Mouse (Mus musculus) heart, adult 2 months (tissue): ENCODE data around the gene Dnah9. TPM values are rescaled to one million over a fixed set of nuclear protein-coding genes. Genes with fewer than 3 reads are reported as not detected.

ENCODE experiments used
- DNase-seq, 2 experiments: peaks; one replicate each; pipeline ENCODE4 v3.0.0; 2021
- H3K27ac ChIP-seq: fragments of 200-600 bp; 2 replicates; pipeline ENCODE4 v1.8.1; 2022
- H3K27me3 ChIP-seq: fragments of 200-500 bp; 2 replicates; pipeline ENCODE4 v1.6.1; 2012; ENCODE audit warnings: mild to moderate bottlenecking, low read length, inconsistent platforms, mixed read lengths; ENCODE audit not compliant: control insufficient read depth, insufficient read depth
- H3K36me3 ChIP-seq: fragments of 200-500 bp; 2 replicates; pipeline ENCODE4 v1.6.1; 2012; ENCODE audit warnings: low read length, inconsistent platforms; ENCODE audit not compliant: control insufficient read depth, insufficient read depth
- H3K4me1 ChIP-seq: fragments of 200-500 bp; 2 replicates; pipeline ENCODE4 v1.6.1; 2011; ENCODE audit warnings: low read length; ENCODE audit not compliant: control insufficient read depth, insufficient read depth
- H3K4me3 ChIP-seq: fragments of 200-600 bp; 2 replicates; pipeline ENCODE4 v1.8.1; 2022
- H3K79me2 ChIP-seq: fragments of 200-500 bp; replicated peaks from 2 replicates; pipeline ENCODE4 v1.6.1; 2012; ENCODE audit warnings: mild to moderate bottlenecking, inconsistent platforms, low read length, moderate library complexity, mixed read lengths; ENCODE audit not compliant: control insufficient read depth, insufficient read depth
- H3K9ac ChIP-seq: fragments of 200-500 bp; 2 replicates; pipeline ENCODE4 v1.6.1; 2012; ENCODE audit warnings: low read depth, mild to moderate bottlenecking, control low read depth, inconsistent platforms, low read length, mixed read lengths
- CTCF ChIP-seq: fragments of 200-600 bp; IDR thresholded peaks from 2 replicates; pipeline ENCODE4 v1.8.1; 2022; ENCODE audit warnings: antibody characterized with exemption, mild to moderate bottlenecking, moderate library complexity
- EP300 ChIP-seq: fragments of 200-500 bp; IDR thresholded peaks from 2 replicates; pipeline ENCODE4 v1.6.1; 2011; ENCODE audit warnings: low read depth, low read length, control low read depth; ENCODE audit not compliant: insufficient read depth
- POLR2A ChIP-seq: fragments of 200-500 bp; IDR thresholded peaks from 2 replicates; pipeline ENCODE4 v1.6.1; 2011; ENCODE audit warnings: mild to moderate bottlenecking, low read depth, low read length, control low read depth; ENCODE audit not compliant: insufficient read depth
- whole genome bisulfite sequencing: fragments of 180-500 bp; shearing (Covaris S2); methylation state at CpG from one replicate; pipeline ENCODE4 v1.1.7; 2018; 5-methylcytosine and 5-hydroxymethylcytosine counted together
- intact Hi-C: fragments of 180-260 bp; cut with DNase I; formaldehyde crosslinking; loops from one replicate; pipeline ENCODE4 v1.15.1; 2025
- polyA plus RNA-seq: library from polyadenylated mRNA; depleted of rRNA; stranded (reverse); fragments of >200 nt; gene quantifications from 2 replicates; pipeline ENCODE4 v1.2.3, GENCODE M21; 2012
- total RNA-seq, 2 experiments: library from RNA; stranded (reverse); gene quantifications; 2 replicates each; pipeline ENCODE4 v1.2.3; 2021

Gene Dnah9
- total and polyA plus RNA-seq, 3 experiments = 0.51 TPM; not detected in 2

- Histone ChIP-seq H3K27ac (peak within 1 kb of the TSS; percentile 87), H3K4me3 (peak within 1 kb of the TSS; percentile 71), H3K27me3 (no peaks in the 10 kb centered on the region), H3K79me2 (0 out of 2 replicates have a peak, but pooled peaks cover 2% of the 10 kb centered on the region), H3K4me1 (no peaks in the 10 kb centered on the region; the same call in 1 of the 2 replicates), H3K9ac (peak within 1 kb of the TSS; percentile 91), H3K36me3 (no peaks in the 10 kb centered on the region)
- 1% methylated on average over 58 of the region's 58 CpGs for WGBS
- TF ChIP-seq POLR2A (peak; percentile 74), EP300 (no peak)
- peak; percentile 88 to 90 for DNase-seq
- intact Hi-C loops = loop anchor here (1.0 kb wide), 1 partner anchor 19 kb away; the partner anchor contains the start of gene Map2k4
Measured at GRCm38 (mm10) chr11:65806909-65807504, 361.3 kb downstream of the Dnah9 start, which contains the start of gene Zkscan6. Gene Zkscan6 (plus strand): TSS chr11:65807175.

GRCm38 (mm10) chr11:65806321-65806904 lies 361.9 kb downstream of the Dnah9 start:
- TF ChIP-seq EP300 = no peak
- no peak for TF ChIP-seq CTCF
- no peak for TF ChIP-seq POLR2A
- Histone ChIP-seq H3K4me1 (no peaks in the 10 kb centered on the region; the same call in 1 of the 2 replicates), H3K79me2 (0 out of 2 replicates have a peak, but pooled peaks cover 2% of the 10 kb centered on the region), H3K27ac (peak overlapping the region; percentile 87), H3K4me3 (peak overlapping the region; percentile 71), H3K27me3 (no peaks in the 10 kb centered on the region), H3K9ac (peak overlapping the region; percentile 76), H3K36me3 (no peaks in the 10 kb centered on the region)
- 1% methylated on average over 20 of the region's 20 CpGs for WGBS
- DNase-seq = peak in 1 of 2 experiments; percentile 42
- intact Hi-C loops = no loop called here

DNA sequence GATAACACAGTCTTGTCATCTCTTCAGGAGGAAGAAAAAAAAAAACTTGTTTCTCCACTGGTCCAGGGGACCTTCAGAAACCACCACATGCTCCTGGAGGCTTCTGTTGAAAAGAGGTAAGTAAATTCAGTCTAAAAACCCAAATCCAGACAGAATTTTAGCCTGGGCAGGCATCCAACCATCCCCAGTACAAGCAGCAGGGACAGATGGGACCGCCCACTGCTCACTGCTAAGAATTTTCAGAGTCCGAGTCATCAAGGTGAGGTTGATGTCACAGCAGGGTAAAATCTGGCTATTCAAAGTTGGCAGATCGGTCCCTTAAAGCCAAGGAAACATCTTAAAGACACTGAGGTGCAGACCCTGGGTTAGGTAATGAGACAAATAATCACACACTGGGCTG lies 366.5 kb downstream of the Dnah9 start:
- Histone ChIP-seq H3K27ac (no peak overlapping the region), H3K4me1 (no peaks in the 10 kb centered on the region), H3K9ac (no peak overlapping the region), H3K4me3 (no peak overlapping the region), H3K27me3 (no peaks in the 10 kb centered on the region), H3K79me2 (no peaks in the 10 kb centered on the region), H3K36me3 (no peaks in the 10 kb centered on the region)
- TF ChIP-seq EP300 = no peak
- no peak for TF ChIP-seq POLR2A
- TF ChIP-seq CTCF = no peak
- intact Hi-C loops = no loop called here
- no peak for DNase-seq
- WGBS = 55% methylated on average over 3 of the region's 3 CpGs

DNA sequence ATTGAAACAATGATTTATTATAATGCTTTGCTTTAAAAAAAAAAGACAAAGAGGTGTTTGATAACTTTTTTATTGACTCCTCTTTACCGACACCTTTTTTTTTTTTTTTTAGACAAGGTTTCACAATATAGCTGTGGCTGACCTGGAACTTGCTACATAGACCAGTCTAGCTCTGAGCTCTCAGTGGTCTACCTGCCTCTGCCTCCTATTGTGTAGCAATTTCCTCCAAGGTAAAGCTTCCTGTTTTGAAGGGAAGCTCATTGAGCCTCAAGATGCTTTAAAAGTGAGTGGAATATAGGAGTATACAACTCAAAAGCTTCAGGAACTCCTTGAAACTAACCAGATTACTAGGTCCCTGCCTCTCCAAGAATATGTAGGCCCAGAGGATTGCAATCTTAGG lies 372.5 kb downstream of the Dnah9 start:
- H3K36me3 ChIP-seq = no peaks in the 10 kb centered on the region
- H3K27me3 ChIP-seq = no peaks in the 10 kb centered on the region
- H3K4me3 ChIP-seq = no peak overlapping the region
- H3K9ac ChIP-seq = no peak overlapping the region
- H3K79me2 ChIP-seq = no peaks in the 10 kb centered on the region
- H3K4me1 ChIP-seq = no peaks in the 10 kb centered on the region
- TF ChIP-seq EP300 = no peak
- no peak for TF ChIP-seq CTCF
- intact Hi-C loops = no loop called here
- 94% methylated on average over 1 of the region's 1 CpGs for WGBS
- DNase-seq = no peak
- no peak overlapping the region for H3K27ac ChIP-seq

DNA sequence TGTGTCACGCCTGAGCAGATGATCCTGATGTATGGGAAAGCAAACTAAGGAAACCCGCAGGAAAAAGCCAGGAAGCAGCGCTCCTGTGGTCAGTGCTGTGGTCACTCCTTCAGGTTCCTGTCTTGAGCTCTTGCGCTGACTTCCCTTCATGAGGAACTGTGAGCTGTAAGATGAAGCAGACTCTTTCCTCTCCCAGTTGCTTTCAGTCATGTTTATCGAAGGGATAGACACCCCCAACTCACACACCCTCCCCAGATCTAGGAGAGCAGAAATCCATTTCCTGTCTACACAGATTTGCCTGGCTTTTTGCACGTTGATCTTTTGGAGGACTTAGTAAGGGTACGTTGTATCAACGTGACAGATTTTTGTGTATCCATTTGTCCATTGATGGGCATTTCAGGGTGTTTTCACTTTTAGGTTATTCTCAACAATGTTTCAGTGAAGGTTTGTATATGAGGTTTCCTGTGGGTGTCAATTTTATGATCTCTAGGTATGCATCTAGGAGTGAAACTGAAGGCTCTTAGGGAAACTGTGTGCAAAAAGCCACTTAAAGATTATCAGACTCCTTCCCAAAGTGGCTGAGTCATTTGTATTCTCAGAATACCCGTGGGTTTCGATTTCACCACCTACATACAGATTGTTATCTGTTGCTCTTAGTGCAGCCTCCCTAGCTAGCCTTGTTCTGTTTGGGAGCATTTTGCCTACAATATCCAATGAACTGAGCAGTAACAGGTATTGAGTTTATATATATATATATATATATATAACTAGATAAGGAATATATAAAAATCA lies 373.7 kb downstream of the Dnah9 start:
- no peaks in the 10 kb centered on the region for H3K27me3 ChIP-seq
- no peaks in the 10 kb centered on the region for H3K79me2 ChIP-seq
- TF ChIP-seq POLR2A (no peak), EP300 (no peak), CTCF (no peak)
- DNase-seq = no peak
- intact Hi-C loops = no loop called here
- no peak overlapping the region for H3K4me3 ChIP-seq
- H3K9ac ChIP-seq = no peak overlapping the region
- WGBS = 30% methylated on average over 10 of the region's 10 CpGs
- H3K4me1 ChIP-seq = no peaks in the 10 kb centered on the region
- no peak overlapping the region for H3K27ac ChIP-seq
- H3K36me3 ChIP-seq = no peaks in the 10 kb centered on the region
